Mouse (Mus musculus): Measurements from ENCODE around the gene 5830473C10Rik. TPM values are rescaled to one million over a fixed set of nuclear protein-coding genes. Genes with fewer than 3 reads are reported as not detected.

5830473C10Rik gene
- total RNA-seq (2023) = not detected

GRCm38 (mm10) chr5:90560743-90561142 lies at the start of gene 5830473C10Rik:
TSS of gene 5830473C10Rik (plus strand) at chr5:90561107.

GRCm38 (mm10) chr5:90518356-90519100 lies 42.4 kb upstream of the 5830473C10Rik start, which contains the start of gene Afm:
TSS of gene Afm (plus strand) at chr5:90518932.

GRCm38 (mm10) chr5:90640286-90641217 lies 79.6 kb downstream of the 5830473C10Rik start, which contains the start of gene Rassf6:
TSS of gene Rassf6 (minus strand) at chr5:90640657.

Other genes starting within 250 kb of the 5830473C10Rik start
- gene Ankrd17, start 194.5 kb upstream of the 5830473C10Rik start, total RNA-seq (2023) = 100 to 1,000 TPM; 162 to 166 TPM
- 1 to 10 TPM; 3.3 to 3.6 TPM for gene Gm9958, start 193.9 kb upstream of the 5830473C10Rik start, total RNA-seq (2023)
- not detected for gene Alb, start 100.2 kb upstream of the 5830473C10Rik start, total RNA-seq (2023)
- gene Afp, start 70.4 kb upstream of the 5830473C10Rik start, total RNA-seq (2023) = 1 to 10 TPM; 7.6 to 8.4 TPM
- gene Afm, start 42.2 kb upstream of the 5830473C10Rik start, total RNA-seq (2023) = under 1 TPM in 1 of 2 experiments, not detected in 1; 0.36 TPM
- not detected for gene Rassf6, start 79.5 kb downstream of the 5830473C10Rik start, total RNA-seq (2023)
- gene Cxcl5, start 198.3 kb downstream of the 5830473C10Rik start, total RNA-seq (2023) = not detected
- gene Ppbp, start 207.4 kb downstream of the 5830473C10Rik start, total RNA-seq (2023) = 1 to 10 TPM; 1.2 to 1.3 TPM
- gene Pf4, start 211.3 kb downstream of the 5830473C10Rik start, total RNA-seq (2023) = 1 to 10 TPM in 1 of 2 experiments, not detected in 1; 2.6 TPM
- not detected for gene Cxcl3, start 225.0 kb downstream of the 5830473C10Rik start, total RNA-seq (2023)
- gene Cxcl15, start 233.4 kb downstream of the 5830473C10Rik start, total RNA-seq (2023) = not detected

All from T-cell, adult 66 days (primary cell).